Mouse (Mus musculus) left cerebral cortex, postnatal 10 days (tissue): ENCODE measurements around the gene Tenm2. TPM values are rescaled to one million over a fixed set of nuclear protein-coding genes. Genes with fewer than 3 reads are reported as not detected.

ENCODE experiments used
- DNase-seq, 2 experiments: peaks; one replicate each; pipeline ENCODE4 v3.0.0; 2021 to 2022; ENCODE audit warnings: low spot score in 2 of 2, mixed read lengths in 1 of 2; ENCODE audit errors: extremely low spot score in 1 of 2
- intact Hi-C: fragments of 180-260 bp; cut with DNase I; formaldehyde crosslinking; loops from one replicate; pipeline ENCODE4 v1.15.1; 2025
- total RNA-seq, 2 experiments: library from RNA; stranded (reverse); gene quantifications; 2 replicates each; pipeline ENCODE4 v1.2.3; 2021

Gene Tenm2
- total RNA-seq, 2 experiments from 2014 or later = 112 to 116 TPM

DNA sequence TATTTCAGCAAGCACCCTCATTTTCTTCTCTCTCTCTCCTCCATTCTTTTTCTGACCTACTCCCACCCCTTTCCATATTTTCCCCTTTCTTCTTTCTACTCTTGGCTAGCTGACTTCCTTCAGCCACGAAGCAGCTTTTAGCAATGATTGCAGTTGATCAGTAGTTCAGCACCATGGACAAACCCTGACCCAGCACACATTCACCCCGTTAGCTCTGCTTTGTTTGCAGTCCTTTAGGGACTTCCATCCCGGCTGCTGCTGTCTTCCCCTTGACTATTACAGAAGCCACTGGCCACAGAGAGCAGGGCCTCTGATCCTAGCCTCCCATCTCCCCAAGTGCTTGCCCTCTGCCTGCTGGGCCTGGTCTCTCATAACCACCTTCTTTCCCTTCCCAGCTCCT lies 1145.6 kb downstream of the Tenm2 start:
- intact Hi-C loops = no loop called here
- DNase-seq = no peak

DNA sequence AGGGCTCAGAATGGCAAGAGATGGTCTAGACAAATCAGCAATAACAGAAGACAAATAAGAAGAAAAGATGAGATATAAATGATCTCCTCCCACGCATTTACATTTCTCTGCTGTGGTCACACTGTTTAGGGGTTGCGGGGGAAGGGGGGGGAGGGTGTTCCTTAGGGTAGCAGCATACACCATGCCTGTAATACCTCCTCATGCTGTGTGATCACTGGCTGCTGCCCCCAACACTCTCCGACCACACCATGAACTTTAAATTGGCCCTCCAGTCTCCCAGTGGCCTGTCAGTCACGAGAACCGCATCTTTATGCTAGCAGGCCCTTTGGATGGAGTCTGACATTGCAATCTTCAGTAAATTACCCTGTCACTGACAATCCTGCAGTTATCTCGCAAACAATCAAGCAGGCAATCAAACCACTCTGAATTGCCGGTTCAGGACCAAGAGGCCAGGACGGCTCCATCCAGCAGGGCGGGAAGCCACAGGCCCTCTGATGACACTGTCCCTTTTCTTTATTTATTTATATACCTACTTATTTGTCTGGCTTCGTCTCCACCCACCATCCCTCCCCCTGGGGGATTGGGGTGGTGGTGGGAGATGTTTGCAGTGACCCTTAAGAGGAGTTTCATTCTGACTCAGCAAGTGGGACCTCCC lies 1154.2 kb downstream of the Tenm2 start:
- intact Hi-C loops = no loop called here
- DNase-seq = no peak

DNA sequence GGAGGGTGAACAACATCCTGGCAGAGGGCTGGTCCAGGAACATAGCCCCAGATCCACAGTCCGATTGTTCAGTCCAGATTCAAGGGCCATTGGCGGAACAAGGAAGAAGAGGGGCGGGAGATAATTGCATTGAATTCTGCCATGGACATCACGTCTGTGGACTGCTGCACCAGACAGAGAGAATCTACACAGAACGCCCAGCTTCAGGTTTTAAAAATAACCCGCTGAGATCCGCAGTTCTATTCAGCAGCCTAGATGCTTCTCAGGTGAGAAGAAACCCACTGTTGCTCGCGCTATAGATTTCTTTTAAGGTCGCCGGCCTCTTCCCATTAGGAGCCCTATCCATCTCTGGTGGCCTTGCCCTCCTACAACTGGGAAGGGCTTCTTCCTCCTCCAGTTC lies 1155.0 kb downstream of the Tenm2 start:
- no peak for DNase-seq
- intact Hi-C loops = no loop called here

DNA sequence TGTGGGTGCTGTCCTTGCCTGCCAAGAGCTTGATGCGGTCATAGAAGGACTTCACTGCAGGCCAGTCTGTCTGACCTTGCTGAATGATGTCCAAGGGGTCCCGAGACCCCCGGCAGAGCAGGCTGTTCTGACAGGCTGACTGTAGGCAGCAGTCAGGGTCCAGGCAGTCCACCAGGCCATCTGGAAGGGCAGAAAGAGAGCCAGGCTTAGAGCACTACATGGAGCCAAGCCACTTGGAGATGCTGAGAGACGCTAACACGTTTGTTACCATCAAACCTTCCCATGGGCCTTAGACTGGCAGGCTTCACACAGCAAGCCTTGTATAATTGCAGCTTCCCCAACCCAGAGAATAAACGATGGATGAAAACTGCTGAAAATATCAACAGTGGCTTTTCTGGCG lies 1157.4 kb downstream of the Tenm2 start:
- DNase-seq = no peak
- intact Hi-C loops = loop anchor here (5.0 kb wide), 1 partner anchor 34 kb away; no protein-coding TSS in a partner anchor

DNA sequence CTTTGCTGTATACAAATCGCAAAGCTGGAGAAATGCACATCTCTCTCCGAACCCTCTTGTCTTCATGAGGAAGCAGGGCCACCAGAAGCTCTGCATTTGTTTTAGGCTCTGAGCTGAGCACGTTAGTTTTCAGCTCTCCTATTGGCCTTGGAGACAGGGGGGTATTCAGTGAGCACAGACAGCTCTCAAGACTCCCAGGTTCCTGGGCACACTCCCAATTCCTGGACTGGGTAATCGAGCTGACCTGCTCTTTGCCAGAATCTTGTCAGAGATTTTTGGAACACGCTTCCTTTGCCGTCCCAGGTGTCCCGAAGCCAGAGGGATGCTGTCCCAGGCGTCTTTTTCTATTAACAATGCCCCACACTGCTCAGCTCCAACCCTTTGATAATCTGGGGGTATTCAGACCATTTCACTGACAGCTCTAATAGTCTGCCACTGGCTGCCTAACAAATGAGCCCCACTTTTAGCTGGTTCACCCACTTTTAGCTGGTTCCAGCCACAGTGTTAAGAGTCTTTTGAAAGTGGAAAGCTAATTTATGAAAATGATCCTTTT lies 1161.7 kb downstream of the Tenm2 start:
- intact Hi-C loops = no loop called here
- peak; percentile 33 to 49 for DNase-seq

DNA sequence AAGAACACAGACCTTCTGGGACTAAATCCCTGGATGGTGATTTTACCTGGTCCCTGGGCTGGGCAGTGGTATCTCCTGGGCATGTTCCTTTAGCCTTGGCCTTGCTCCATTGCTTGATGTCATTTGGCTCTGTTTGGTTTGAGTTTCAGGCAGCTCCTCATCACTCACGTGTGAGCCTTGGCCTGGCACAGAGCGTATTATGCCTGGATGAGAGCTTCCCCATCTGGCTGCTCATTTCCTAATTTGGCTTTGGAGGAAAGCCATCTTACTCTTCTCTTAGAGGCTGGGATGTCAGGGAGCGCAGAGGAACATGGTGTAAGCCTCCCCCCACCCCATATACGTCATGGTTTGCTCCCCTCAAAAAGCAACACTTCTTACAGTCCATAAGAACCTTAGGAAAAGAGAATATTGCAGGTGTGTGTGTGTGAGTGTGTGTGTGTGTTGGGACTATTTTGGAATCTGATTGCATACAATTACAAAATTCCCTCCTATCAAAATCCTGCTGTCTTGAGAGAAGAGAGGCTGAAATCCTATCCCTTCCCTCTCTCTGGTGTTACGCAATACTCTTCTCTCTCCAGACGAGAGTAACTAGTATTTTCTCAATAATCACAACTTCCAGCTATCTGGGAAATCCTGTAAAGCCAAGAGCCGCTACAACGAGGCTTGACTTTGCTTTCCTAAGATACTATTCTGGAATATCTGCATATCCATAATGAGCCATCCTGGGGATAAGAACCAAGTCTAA lies 1162.5 kb downstream of the Tenm2 start:
- DNase-seq = peak; percentile 39 to 70
- intact Hi-C loops = no loop called here

DNA sequence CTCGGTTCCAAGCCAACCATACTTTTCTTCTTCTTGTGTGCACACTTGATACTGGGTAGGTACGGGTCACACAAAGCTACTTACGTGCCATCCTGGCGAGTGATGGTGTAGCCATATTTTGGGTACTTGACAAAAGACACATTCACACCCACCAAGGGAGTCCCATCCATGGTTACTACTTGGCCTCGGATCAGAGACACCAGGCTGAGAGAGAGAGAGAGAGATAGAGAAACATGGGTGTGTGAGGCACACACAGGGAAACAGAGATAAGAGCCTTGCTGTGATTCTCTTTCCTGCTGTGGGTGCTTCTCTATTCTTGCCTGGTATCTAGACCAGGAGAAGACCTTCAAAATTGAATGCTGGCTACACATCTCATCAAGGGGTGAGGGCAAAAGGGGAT lies 1163.1 kb downstream of the Tenm2 start:
- intact Hi-C loops = no loop called here
- DNase-seq = no peak

DNA sequence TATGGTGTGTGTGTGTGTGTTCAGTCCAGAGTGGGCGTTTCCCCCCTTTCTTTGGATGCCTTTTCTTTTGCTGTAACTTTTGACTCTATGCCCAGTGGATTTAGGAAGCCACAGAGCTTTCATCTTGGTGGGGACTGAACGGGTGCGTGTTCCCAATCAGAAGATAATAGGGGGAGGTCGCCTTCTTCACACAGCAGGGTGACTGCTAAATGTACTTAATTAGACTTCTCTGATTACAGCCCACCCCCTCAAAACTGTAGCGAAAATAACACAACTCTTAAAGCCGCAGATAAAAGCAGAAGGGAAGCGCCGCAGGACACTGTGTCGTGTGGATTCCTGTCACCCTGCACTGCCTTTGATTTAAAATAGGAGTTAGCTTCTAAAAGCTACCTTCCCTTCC lies 1163.7 kb downstream of the Tenm2 start:
- no peak for DNase-seq
- intact Hi-C loops = no loop called here

DNA sequence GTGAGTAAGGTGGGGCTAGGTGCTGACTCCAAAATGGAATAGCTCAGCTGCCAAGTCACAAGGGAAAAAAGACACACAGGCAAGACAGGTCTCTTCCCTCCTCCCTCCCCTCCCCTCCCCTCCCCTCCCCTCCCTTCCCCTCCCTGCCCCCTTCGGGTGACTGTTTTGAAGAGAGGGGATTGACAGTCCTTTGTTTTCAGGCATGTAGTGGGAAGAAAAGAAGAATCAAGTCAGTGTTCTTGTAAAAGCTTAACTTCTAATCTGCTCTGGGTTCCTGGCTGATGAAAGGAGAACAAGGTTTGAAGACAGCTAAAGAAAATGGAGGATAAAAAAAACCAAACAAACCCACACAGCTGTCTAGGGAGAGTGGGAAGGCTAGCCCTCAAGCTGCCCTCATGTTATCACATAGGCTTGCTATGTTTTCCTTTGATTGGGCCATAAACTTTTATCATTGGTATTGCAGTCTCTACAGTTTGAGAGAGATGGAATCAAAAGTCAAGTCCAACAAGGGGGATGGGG lies 1176.4 kb downstream of the Tenm2 start:
- DNase-seq = no peak
- intact Hi-C loops = no loop called here

DNA sequence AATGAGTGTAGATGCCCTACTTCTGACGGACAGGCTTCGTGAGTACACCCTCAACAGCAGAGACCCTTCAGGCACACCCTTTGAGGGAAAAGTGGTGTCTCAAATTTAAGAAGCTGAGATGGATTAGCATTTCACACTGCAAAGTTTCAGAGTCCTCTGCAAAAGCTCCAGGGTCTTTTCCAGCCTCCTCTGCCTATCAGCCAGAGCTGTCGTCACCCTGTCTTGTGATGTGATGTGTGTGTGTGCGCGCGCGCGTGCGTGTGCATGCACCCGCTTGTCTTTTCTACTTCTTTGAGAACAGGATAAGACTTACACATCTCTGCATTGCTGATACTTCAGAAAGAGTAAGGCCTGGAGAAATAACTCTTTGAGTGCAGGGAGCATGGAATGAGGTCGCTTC lies 1179.2 kb downstream of the Tenm2 start:
- intact Hi-C loops = no loop called here
- no peak for DNase-seq

DNA sequence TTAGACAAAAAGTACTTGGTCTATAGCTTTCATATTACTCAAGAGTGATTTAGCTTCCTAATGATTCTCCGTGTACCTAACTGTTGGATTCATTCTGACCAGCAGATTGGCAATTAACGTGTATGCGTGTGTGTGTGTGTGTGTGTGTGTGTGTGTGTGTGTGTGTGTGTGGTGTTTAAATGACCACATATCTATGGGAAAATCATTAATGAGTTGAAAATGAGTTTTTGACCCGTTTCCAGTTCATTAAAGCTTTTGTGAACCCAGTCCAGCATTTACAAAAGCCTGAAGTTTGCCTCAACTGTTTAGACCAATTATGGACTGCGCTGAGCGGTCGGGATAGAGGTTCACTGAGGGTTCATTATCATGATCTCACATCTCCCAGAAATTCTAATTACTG lies 1181.4 kb downstream of the Tenm2 start:
- DNase-seq = no peak
- intact Hi-C loops = no loop called here

DNA sequence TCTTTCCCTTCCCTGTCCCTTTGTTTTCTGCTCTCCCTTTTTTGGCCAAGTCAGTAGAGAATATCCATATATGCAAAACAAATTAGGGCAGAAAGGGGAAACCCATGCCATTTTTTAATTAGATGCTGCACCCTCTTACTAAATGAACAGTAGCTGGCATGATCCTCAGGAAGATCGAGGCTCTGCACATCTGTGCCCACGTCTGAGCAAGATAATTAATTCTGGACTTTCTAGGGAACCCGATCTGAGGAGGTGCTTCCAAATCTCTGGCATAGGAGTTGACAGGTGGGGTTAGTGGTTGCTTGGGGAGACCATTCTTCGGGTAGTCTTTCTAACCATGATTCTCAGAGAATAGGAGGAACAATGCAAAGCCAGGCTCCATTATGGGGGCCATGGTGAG lies 1182.3 kb downstream of the Tenm2 start:
- intact Hi-C loops = no loop called here
- DNase-seq = no peak

DNA sequence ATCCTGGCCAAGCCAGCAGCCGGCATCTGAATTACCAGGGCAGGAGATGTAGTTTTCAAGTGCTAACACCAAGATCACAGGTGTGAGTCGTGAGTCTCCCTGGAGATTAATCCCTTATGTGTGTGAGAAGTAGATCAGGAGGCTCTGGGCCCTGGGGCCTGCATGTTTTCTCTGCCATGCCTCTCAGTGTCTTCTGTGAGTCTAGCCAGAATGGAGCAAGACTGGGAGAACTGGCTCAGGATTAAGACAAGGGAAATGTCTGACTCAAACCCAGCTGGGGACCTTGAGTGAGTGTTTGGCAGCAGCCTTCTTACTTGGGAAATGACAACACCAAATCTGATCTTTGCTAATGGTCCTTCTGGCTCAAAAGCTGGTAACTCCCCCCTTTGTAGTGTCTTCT lies 1183.2 kb downstream of the Tenm2 start:
- no peak for DNase-seq
- intact Hi-C loops = no loop called here

DNA sequence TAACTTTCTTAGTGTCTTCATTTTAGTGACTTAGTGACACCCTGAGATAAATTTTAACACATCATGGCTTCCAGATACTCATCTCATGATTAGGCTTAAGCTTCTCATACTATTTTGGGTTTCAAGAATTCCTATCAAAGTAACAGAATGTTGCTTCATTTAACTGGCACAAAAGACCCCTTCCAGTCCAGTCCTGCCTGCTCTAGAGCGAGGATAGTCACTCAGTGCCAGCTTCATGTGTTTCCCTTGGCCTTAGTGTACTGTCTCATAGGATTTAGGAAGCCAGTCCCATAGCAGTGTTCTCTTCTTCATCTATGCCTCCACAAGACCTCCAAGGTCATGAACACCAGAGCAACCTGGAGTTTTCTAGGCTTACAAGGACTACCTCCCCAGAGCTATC lies 1183.7 kb downstream of the Tenm2 start:
- intact Hi-C loops = no loop called here
- no peak for DNase-seq

DNA sequence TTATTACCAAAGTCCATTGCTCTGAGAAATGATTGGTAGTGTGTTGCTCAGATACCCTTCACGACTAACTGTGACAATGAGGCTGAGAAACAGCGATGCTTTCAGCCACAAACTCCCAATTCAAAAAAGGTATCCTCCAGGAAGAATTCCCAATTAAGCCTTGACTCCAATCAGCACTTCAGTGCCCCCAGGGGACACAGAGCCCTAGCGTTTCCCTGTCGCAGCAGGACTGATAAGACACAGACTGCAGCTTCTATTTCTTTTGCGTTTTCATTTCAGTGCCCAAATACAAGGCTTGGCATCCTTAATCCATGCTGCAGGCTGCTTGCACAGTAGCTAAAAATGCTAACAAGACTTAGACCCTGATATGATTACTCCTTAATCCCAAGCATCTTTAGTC lies 1186.2 kb downstream of the Tenm2 start:
- DNase-seq = no peak
- intact Hi-C loops = loop anchor here (5.0 kb wide), 2 partner anchors 173 to 478 kb away; no protein-coding TSS in a partner anchor

DNA sequence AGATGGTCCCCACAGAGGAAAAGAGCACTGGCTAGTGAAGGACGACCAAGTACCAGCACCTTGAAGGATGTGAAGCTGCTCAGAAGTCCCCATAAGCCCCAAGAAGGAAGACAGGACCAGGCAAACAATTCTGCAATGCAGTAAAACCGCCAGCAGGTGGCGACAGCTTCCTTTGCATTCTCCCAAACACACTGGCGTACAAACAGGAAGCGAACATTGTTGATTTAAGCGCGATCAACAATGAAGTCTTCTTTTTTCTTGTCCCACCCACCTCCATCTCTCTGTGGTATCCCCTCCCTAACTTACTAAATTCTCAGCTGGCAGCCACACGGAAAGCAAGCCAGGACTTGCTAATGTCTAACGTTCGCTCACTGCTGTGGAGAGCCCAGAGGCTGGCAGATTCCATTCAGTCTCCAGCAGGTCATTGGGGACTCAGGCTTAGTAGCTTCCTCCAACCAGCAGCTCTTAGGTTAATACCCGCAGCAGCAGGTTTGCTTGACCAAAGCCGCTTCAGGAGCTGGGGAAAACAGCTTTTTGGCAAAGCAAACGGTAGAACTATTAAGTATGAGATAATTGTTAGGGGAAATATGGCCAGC lies 1190.0 kb downstream of the Tenm2 start:
- DNase-seq = peak; percentile 76 to 78
- intact Hi-C loops = loop anchor here (5.0 kb wide), 2 partner anchors 177 to 482 kb away; no protein-coding TSS in a partner anchor

DNA sequence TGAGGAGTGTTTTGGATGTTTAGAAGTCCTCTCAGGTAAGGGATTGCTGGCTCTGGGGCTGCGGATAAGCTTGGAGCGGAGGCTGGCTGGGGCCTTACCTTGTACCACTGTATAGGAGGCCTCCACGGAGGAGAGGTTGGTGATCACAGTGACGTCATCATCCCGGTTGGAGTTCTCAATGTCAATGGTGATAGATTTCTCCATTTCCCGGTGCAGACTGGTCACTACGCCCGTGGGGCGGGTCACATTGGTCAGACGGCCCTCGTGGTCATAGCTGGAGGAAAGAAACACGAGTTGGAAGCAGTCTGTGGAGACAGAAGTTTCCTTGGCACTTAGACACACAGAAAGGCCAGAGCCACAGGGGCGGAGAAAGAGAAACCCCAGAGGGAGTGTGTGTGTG lies 1194.4 kb downstream of the Tenm2 start:
- intact Hi-C loops = no loop called here
- DNase-seq = no peak

DNA sequence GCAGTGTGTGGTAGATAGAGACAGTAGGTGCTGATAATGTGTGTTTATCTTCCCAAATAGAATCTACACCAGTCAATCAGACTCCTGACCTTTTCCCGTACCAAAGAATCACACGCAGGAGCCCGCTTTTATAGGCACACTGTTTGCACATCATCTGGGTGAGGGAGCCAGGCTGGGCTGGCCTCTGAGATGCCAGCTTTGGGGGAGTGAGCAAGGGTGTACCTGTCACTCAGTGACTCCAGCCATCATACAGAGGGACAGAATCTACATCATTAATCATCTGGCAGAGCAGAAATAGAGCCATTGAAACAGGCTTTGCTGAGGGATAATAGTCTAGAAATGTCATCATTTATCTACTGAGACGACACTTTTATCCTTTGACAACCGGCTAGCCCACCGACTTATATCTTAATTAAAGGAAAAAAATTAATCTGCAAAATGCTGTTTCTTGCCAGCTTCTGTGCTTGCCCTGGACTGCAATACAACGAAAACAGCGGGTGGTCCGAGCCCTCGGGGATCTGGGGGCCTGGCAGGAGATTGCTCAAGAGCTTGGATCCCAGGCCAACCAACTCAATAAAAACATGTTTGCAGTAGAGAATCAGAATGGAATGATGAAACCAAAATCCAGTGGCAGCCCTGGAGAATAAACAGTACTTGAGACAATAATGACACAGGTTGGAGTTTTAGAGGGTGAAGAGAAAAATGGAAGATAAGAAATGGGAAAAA lies 1195.1 kb downstream of the Tenm2 start:
- no peak for DNase-seq
- intact Hi-C loops = no loop called here

DNA sequence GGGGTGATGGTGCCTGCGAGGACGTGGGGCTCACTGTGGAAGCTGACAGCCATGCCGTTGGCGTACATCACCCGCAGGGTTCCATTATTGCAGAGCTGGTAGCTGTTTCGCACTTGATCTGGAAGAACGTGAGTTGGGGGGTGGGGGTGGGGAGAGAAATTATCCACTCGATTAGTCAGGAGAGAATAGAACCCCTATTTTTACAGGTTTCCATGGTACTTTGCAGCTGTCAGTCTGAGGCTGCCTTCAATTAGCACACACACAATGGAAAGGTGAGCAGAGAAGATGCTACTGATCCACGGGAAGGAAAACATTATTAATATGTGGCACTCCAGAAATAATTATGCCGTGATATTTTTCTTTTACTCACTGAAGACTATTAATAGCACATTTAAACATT lies 1195.9 kb downstream of the Tenm2 start:
- intact Hi-C loops = no loop called here
- DNase-seq = no peak
